Mouse (Mus musculus) regulatory T cell (primary cell): Measurements from ENCODE around the gene Cdh19.

Experiments
- in situ Hi-C: fragments of 300-600 bp; cut with MboI, MseI; formaldehyde crosslinking; loops from one replicate; pipeline ENCODE4 v1.15.1; 2025; ENCODE audit warnings: high pct_unique_total_duplicates

The Cdh19 gene

DNA sequence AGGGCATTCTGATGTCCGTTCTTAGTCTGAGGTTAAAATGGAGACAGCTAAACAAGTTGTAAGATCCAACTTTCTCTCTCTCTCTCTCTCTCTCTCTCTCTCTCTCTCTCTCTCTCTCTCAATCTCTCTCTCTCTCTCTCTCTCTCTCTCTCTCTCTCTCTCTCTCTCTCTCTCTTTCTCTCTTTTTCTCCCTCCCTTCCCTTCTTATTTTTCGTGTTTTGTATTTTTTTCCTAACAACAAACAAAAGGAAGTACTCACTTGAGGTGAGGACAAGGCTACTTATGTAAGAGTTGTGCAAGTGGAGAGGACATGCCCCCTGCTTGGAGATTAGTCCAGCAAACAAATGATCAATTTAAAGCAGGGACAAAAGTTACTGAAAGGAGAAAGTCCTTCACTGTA, at the start of gene Cdh19:
TSS of gene Cdh19 (minus strand) at position 101 of the 400 bp plus-strand sequence.
- in situ Hi-C loops, result no loop called here

DNA sequence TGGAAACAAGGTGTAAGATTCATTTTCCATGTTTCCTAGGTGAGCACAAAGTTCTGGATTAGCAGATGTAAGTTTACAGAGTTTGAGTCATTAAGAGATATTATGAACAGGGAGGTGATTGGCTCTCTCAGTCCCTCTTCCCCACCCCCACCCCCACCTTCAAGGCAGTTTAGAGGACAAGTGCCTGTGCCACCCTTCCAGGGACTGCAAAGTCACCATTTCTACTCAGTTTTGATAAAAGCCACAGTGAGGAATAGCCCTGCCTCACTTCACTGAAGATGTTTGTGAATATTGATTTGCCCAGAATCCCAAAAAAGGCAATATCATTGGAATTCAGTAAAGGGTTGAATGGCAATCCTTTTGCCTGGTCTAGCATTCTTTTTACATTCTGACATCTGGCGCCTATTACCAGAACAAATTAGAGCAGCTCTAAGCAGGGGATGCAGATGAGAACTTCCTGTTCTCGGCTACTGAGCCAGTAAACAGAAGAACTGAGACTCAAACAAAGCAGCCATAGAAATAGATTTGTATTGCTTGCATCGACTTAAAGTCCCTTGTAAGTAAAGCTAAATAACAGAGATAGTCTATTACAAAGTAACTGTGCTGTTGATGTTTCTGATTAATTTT, 43.2 kb upstream of the Cdh19 start:
- in situ Hi-C loops, result no loop called here

DNA sequence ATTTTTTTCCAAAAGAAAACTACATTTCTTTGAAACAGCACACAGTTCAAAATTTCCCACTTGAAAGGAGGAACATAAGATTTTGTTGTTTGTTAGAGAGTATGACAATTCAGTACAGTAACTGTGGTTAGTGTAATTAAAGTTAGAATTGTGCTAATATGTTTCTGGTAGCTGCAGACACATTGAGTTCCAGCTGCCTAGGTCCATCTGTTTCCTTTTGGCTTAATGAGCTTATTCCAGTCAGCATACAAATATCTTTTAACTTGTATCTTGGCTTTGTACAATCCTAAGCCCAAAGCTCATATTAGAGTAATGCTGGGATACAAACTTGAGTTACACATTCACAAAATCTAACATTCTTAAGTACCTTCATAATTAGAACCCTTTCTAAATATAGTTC, 40.3 kb upstream of the Cdh19 start:
- in situ Hi-C loops, result no loop called here

DNA sequence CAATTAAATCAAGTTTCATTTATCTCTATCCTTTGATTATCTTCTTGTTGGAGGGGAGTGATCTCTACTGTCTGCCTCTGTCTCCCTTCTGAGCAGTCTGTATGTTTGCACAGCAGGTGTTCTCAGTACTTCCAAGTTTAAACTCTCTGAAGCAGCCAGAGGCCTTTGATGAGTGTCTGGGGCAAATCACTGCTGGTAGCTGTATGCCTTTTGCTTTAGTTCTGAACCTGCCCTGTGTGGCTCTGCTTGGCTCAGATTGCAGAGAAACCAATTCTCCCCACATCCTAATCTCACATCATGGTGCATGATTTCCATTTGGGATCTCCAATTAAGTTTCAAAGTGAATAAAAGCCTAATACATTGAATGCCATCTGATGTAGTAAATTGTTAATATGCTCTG, 12.4 kb upstream of the Cdh19 start:
- in situ Hi-C loops, result no loop called here

DNA sequence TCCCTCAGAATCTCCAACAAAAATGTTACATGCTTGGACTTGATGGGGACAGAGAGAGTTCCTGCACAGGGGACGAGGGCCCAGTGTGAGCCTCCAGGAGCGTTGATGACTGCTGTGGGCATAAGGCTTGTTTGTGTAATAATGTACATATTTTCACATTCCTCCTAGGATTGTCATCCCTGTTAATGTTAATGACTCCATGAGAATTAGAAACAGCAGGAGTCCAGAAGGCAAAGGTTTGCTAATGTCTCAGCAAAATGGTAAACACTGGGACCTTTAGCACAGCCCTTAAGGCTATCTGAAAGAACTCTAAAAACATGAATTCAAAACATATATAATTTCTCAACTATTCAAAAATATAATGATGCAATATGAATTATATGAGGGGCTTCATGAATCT, 8.2 kb downstream of the Cdh19 start:
- in situ Hi-C loops, result no loop called here

DNA sequence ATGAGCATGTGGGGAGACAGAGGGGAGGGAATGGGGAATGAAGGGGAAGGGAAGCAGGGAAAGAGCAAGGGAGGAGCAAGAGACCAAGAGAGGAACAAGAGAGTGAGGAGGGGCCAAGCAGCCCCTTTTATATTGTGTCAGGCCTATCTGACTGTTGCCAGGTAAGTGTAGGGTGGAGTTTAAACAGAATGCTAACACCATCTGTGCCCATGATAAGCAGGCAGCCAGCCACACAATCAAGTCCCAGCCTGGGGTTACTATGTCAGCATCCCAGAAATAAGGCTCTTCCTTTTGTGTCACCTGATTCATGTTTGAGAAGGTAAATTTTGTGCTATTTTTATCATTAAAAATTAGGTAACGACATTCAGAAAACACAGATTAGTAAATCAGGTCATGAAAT, 67.6 kb downstream of the Cdh19 start:
- in situ Hi-C loops, result no loop called here

DNA sequence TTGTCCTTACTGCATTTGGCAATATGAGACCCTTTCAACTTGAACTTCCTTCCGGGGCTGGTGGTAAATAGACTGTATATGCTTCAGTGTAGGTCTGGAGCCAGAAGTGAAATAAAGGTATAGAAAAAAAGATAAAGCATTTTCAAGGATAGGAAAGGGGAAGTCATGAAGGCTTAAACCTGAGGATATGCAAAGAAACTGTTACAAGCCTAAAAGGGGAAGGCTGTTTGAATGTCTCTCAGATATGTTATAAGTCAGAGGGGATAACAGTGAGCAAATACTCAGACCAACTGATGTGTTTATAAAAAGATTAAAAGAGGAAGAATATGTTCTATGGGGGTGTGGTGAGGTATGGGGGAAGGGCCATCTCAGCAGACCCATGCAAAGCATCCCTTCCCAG, 68.2 kb downstream of the Cdh19 start:
- in situ Hi-C loops, result no loop called here

DNA sequence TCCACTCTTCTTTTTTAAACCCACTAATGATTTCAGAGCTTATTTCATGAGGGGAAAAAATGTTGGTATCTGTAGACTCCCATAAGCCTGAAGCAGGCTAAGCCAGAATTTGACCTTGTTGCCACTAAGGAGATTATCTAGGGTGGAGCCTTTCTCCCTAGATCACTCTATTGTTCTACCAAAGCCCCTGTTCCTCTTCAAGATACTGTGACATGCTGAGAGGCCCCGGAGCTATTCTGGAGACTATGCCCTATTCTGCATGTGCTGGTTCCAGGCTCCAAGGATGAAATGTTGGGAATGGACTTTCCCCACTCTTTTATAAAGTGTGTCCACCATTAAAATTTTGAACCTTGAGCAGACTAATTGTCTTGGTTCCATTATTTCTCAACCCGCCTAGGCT, 73.1 kb downstream of the Cdh19 start:
- in situ Hi-C loops, result no loop called here
